Mouse (Mus musculus): ENCODE data around the gene Xylt1.

The Xylt1 gene

DNA sequence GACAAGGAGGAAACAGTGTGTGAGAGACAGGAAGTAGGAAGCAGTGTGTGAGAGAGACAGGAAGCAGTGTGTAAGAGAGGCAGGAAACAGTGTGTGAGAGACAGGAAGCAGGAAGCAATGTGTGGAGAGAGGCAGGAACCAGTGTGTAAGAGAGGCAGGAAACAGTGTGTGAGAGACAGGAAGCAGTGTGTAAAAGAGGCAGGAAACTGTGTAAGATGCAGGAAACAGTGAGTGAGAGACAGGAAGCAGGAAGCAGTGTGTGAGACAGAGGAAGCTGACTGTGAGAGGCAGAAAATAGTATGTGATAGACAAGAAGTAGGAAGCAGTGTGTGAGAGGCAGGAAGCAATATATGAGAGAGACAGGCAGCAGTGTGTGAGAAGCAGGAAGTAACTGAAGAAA lies 140.6 kb downstream of the Xylt1 start:
- DNase-seq (ENCODE audit: low read depth, low spot score): peak; percentile 78
- H3K27me3 ChIP-seq (ENCODE audit: control insufficient read depth, insufficient read depth, low read length, poor library complexity, severe bottlenecking): no peaks in the 10 kb centered on the region
- H3K36me3 ChIP-seq (ENCODE audit: control insufficient read depth, insufficient read depth, low read length, poor library complexity, severe bottlenecking): no peaks in the 10 kb centered on the region

DNA sequence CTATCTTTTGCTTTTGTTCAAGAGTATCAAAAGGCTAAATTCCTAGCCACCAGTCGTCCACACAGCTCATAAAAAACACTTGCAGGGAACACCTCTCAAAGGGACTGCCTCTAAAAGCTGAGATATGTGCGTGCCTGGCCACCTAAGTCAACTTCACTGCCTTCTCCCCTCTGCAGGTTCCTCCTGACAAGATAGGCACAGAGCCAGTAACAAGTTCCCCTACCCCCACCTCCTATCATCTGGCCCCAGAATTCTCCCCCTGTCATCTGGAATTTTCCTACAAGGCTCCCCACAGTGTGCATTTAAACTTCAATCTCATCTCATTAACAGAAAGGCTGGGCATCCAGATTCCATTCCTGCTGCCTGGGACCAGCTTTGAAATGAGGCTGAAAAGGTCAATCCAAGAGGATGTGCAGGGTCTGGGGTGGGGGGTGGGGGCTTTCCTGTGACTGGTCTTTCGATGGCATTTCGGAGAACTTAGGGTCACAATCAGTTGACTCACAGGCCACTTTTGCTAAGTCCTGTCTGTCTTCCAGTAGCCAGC lies 141.4 kb downstream of the Xylt1 start:
- no peaks in the 10 kb centered on the region for H3K36me3 ChIP-seq (ENCODE audit: control insufficient read depth, insufficient read depth, low read length, poor library complexity, severe bottlenecking)
- no peaks in the 10 kb centered on the region for H3K27me3 ChIP-seq (ENCODE audit: control insufficient read depth, insufficient read depth, low read length, poor library complexity, severe bottlenecking)
- no peak for DNase-seq (ENCODE audit: low read depth, low spot score)

- no peak for DNase-seq (ENCODE audit: low read depth, low spot score)
- no peaks in the 10 kb centered on the region for H3K36me3 ChIP-seq (ENCODE audit: control insufficient read depth, insufficient read depth, low read length, poor library complexity, severe bottlenecking)
- H3K27me3 ChIP-seq (ENCODE audit: control insufficient read depth, insufficient read depth, low read length, poor library complexity, severe bottlenecking): no peaks in the 10 kb centered on the region
Observed at GRCm38 (mm10) chr7:117524430-117525214, 143.8 kb downstream of the Xylt1 start.

DNA sequence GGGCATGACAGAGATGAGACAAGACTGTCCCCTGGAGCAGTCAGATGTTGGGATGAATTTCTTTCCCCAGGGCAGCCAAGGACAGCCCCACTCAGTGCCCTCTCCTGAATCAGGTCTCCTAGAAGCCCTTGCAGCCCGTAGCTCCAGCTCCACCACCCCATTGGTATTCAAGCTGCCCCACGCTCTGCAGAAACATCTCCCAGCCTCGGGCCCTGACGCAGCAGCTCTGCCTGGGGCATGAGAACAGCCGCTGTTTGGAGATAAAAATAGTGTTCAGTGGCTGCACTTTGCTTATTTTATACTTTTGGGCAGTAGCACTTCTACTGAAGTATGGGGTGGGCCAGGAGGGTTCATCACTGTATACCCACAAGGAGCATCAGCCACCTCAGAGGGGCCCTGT lies 144.9 kb downstream of the Xylt1 start:
- Histone ChIP-seq H3K36me3 (ENCODE audit: control insufficient read depth, insufficient read depth, low read length, poor library complexity, severe bottlenecking) (no peaks in the 10 kb centered on the region), H3K27me3 (ENCODE audit: control insufficient read depth, insufficient read depth, low read length, poor library complexity, severe bottlenecking) (no peaks in the 10 kb centered on the region)
- no peak for DNase-seq (ENCODE audit: low read depth, low spot score)

DNA sequence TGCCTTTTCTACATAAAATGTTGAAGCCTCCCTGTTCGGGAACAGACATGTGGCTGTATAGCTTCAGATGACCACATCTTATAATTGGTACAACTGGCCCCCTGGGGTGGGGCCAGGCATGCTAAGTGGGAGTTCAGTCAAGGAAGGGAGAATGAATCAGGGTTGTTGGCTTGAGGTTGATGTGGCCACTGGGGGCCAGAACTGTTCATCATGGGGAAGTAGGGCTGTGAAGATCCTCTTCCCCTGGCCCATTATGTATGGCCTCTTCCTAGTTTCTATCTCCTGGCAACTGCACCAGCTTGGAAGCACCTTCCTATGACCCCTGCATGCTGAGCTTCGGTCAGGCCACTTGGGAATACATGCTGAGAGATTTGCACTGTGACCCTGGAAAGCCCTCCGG lies 145.8 kb downstream of the Xylt1 start:
- no peak for DNase-seq (ENCODE audit: low read depth, low spot score)
- Histone ChIP-seq H3K27me3 (ENCODE audit: control insufficient read depth, insufficient read depth, low read length, poor library complexity, severe bottlenecking) (no peaks in the 10 kb centered on the region), H3K36me3 (ENCODE audit: control insufficient read depth, insufficient read depth, low read length, poor library complexity, severe bottlenecking) (no peaks in the 10 kb centered on the region)

DNA sequence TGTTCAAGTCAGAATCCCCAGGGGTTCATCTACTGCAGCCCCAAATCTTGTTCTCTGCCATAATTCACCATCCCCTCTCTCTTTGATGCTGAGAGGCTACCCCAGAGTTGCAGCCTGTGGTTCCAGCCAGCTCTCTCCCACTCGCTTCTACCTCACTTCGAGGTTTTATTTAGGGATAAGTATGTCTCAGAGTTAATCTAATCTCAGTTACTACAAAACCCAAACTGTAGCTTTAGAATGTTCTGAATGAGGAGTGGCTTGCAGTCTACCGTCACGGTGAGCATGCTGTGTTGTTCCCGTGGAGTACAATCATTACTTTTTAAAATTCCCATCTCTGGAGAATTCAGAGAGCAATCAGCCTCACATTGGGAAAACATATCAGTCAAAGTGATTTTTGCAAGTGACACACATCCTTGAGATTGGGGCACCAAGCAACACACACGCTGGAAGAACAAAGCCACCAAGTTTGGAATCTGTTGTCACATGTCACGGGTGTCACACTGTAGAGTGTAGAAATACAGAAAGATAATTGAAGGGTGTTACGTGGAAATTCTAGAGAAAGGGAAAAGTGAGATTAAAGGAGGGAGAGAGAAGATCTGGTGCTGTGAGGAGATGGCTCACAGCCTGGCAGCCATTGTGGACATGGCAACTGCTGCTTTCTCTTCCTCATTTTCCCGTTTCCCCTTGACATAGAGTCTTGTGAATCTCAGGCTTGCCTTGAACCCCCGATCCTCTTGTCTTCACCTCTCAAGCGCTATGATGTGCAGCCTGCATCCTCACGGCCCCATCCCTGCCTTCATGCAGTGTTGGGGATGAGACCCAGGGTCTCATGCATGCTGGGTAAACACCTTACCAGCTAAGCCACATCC lies 149.2 kb downstream of the Xylt1 start:
- Histone ChIP-seq H3K27me3 (ENCODE audit: control insufficient read depth, insufficient read depth, low read length, poor library complexity, severe bottlenecking) (no peaks in the 10 kb centered on the region), H3K36me3 (ENCODE audit: control insufficient read depth, insufficient read depth, low read length, poor library complexity, severe bottlenecking) (no peaks in the 10 kb centered on the region)
- peak; percentile 43 for DNase-seq (ENCODE audit: low read depth, low spot score)

- Histone ChIP-seq H3K36me3 (ENCODE audit: control insufficient read depth, insufficient read depth, low read length, poor library complexity, severe bottlenecking) (no peaks in the 10 kb centered on the region), H3K27me3 (ENCODE audit: control insufficient read depth, insufficient read depth, low read length, poor library complexity, severe bottlenecking) (no peaks in the 10 kb centered on the region)
- DNase-seq (ENCODE audit: low read depth, low spot score): peak; percentile 16
Observed at GRCm38 (mm10) chr7:117532651-117533050, 151.9 kb downstream of the Xylt1 start.

DNA sequence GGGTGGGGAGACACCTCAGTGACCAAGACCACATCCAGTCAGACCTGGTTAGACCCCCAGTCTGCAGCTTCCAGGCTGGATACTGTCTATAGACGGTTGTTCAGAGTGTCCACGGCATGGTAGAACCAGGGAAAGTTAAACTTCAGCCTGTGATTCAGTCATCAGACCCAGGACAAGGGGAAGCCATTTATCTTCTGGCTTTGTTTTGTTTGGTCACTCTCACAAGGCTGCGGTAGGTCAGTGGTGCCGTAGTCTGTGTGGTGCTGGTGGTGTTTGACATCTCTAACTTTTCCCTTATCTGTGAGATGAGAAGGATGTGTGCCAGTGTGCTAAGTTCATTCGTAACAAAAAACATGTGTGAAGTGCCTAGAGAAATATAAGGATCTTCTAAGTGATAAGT lies 152.4 kb downstream of the Xylt1 start:
- Histone ChIP-seq H3K27me3 (ENCODE audit: control insufficient read depth, insufficient read depth, low read length, poor library complexity, severe bottlenecking) (no peaks in the 10 kb centered on the region), H3K36me3 (ENCODE audit: control insufficient read depth, insufficient read depth, low read length, poor library complexity, severe bottlenecking) (no peaks in the 10 kb centered on the region)
- DNase-seq (ENCODE audit: low read depth, low spot score): no peak

DNA sequence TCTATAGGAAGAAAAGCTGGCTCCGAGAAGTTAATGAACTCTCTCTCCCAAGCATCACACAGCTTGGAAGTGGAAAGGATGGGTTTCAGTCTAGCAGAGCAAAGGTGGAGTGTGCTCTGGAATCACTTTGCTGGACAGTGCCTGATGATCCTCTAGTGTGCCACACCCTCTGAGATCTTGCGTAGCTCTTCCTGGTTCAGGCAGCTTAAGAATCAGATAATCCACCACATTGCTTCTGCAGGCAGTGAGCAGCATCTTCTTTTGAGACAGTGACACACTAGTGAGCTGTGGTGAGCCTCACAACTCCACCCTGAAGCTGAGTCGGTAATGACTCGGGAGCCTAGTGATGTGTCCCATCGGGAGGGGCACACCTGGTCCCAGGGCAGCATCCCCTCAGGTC lies 159.2 kb downstream of the Xylt1 start:
- no peak for DNase-seq (ENCODE audit: low read depth, low spot score)
- Histone ChIP-seq H3K27me3 (ENCODE audit: control insufficient read depth, insufficient read depth, low read length, poor library complexity, severe bottlenecking) (no peaks in the 10 kb centered on the region), H3K36me3 (ENCODE audit: control insufficient read depth, insufficient read depth, low read length, poor library complexity, severe bottlenecking) (no peaks in the 10 kb centered on the region)

DNA sequence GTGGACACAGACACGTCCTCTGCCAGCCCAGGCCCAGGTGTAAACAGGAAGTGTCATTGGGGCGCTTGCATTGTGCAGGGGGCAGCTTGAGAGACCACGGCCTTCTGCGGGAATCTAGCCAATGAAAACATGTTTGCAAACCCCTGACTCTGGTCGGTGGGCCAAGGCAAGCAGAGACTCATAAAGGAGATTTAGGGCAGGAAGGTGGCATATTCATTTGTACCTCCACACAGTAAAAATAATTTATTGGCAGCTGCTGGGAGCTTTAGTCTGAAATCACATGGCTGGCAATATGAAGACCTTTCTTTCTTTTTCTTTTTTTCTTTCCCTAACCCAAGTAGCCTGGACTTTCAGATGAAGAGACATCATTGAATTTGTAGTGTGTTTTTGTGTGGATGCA lies 159.6 kb downstream of the Xylt1 start:
- H3K36me3 ChIP-seq (ENCODE audit: control insufficient read depth, insufficient read depth, low read length, poor library complexity, severe bottlenecking): no peaks in the 10 kb centered on the region
- no peaks in the 10 kb centered on the region for H3K27me3 ChIP-seq (ENCODE audit: control insufficient read depth, insufficient read depth, low read length, poor library complexity, severe bottlenecking)
- no peak for DNase-seq (ENCODE audit: low read depth, low spot score)

DNA sequence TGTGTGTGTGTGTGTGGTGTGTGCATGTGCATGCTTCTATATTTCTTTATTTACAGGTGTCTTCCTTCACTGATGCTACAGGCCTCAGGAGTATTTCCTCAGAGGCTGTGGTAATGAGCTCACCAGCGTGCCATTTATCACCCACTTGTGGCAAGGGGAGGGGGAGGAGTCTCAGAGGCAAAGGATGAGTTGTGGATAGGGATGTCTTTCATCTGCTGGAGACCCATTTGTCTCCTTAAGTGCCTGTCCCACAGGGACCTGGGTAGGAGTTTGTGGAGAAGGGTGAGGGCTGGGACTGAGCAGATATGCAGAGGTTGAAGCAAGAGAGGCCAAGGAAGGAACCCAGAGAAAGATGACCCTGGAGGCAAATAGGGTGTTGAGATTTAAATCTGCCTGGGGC lies 160.3 kb downstream of the Xylt1 start:
- no peak for DNase-seq (ENCODE audit: low read depth, low spot score)
- Histone ChIP-seq H3K27me3 (ENCODE audit: control insufficient read depth, insufficient read depth, low read length, poor library complexity, severe bottlenecking) (no peaks in the 10 kb centered on the region), H3K36me3 (ENCODE audit: control insufficient read depth, insufficient read depth, low read length, poor library complexity, severe bottlenecking) (no peaks in the 10 kb centered on the region; the same call in 1 of the 2 replicates)

GRCm38 (mm10) chr7:117541681-117542080 lies 160.9 kb downstream of the Xylt1 start:
- Histone ChIP-seq H3K27me3 (ENCODE audit: control insufficient read depth, insufficient read depth, low read length, poor library complexity, severe bottlenecking) (no peaks in the 10 kb centered on the region), H3K36me3 (ENCODE audit: control insufficient read depth, insufficient read depth, low read length, poor library complexity, severe bottlenecking) (no peaks in the 10 kb centered on the region; the same call in 1 of the 2 replicates)
- no peak for DNase-seq (ENCODE audit: low read depth, low spot score)

DNA sequence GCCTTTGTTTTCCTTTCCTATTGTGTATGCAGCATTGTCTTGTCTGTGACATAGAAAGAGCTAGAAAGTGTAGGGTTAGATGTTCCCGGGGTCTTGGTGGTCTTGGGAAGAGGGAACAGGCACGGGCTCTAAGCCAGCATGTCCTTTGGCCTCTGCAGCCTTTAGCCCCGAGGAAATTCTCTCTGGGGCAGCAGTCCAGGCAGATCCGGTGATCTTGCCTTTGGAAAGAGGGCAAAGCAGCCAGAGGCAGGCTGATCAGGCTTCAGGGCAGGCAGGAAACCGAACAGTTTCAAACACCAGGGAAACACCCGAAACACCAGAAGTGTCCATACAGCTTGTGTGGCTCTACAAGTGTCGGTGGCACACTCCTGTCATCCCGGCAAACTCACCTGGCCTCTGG lies 162.3 kb downstream of the Xylt1 start:
- DNase-seq (ENCODE audit: low read depth, low spot score): no peak
- Histone ChIP-seq H3K36me3 (ENCODE audit: control insufficient read depth, insufficient read depth, low read length, poor library complexity, severe bottlenecking) (no peaks in the 10 kb centered on the region; the same call in 1 of the 2 replicates), H3K27me3 (ENCODE audit: control insufficient read depth, insufficient read depth, low read length, poor library complexity, severe bottlenecking) (no peaks in the 10 kb centered on the region)

GRCm38 (mm10) chr7:117544126-117544525 lies 163.3 kb downstream of the Xylt1 start:
- no peak for DNase-seq (ENCODE audit: low read depth, low spot score)
- H3K36me3 ChIP-seq (ENCODE audit: control insufficient read depth, insufficient read depth, low read length, poor library complexity, severe bottlenecking): no peaks in the 10 kb centered on the region; the same call in 1 of the 2 replicates
- no peaks in the 10 kb centered on the region for H3K27me3 ChIP-seq (ENCODE audit: control insufficient read depth, insufficient read depth, low read length, poor library complexity, severe bottlenecking)

GRCm38 (mm10) chr7:117548301-117548700 lies 167.5 kb downstream of the Xylt1 start:
- H3K36me3 ChIP-seq (ENCODE audit: control insufficient read depth, insufficient read depth, low read length, poor library complexity, severe bottlenecking): peaks cover 1% of the 10 kb centered on the region
- no peaks in the 10 kb centered on the region for H3K27me3 ChIP-seq (ENCODE audit: control insufficient read depth, insufficient read depth, low read length, poor library complexity, severe bottlenecking)
- no peak for DNase-seq (ENCODE audit: low read depth, low spot score)

All from splenic B cell, adult 2 months (primary cell).